Mouse (Mus musculus): ENCODE results near the gene Olfr434. TPM values are rescaled to one million over a fixed set of nuclear protein-coding genes. Genes with fewer than 3 reads are reported as not detected.
A peak's percentile ranks its signal among the peaks of the same experiment; 100 is the strongest.

The Olfr434 gene
- polyA plus RNA-seq, 1 experiment from 2014 or later: not detected

- no peaks in the 10 kb centered on the region for H3K9me3 ChIP-seq
- WGBS: 52% methylated on average over 3 of the region's 3 CpGs
- no peak overlapping the region for H3K9ac ChIP-seq
- no peak overlapping the region for H3K4me3 ChIP-seq
- no peaks in the 10 kb centered on the region for H3K4me1 ChIP-seq
- no peaks in the 10 kb centered on the region for H3K27me3 ChIP-seq
- no peak overlapping the region for H3K4me2 ChIP-seq
- ATAC-seq (ENCODE audit: insufficient number of reproducible peaks, insufficient read depth, low FRiP score, low TSS enrichment, low read depth): no peak
- H3K36me3 ChIP-seq: no peaks in the 10 kb centered on the region
- H3K27ac ChIP-seq: no peak overlapping the region
Measured at GRCm38 (mm10) chr6:43247396-43247795, 34.6 kb downstream of the Olfr434 start.

- Histone ChIP-seq H3K4me1 (no peaks in the 10 kb centered on the region), H3K36me3 (no peaks in the 10 kb centered on the region), H3K9ac (no peak overlapping the region), H3K9me3 (no peaks in the 10 kb centered on the region), H3K27me3 (no peaks in the 10 kb centered on the region), H3K4me3 (no peak overlapping the region), H3K27ac (no peak overlapping the region), H3K4me2 (no peak overlapping the region)
- ATAC-seq (ENCODE audit: insufficient number of reproducible peaks, insufficient read depth, low FRiP score, low TSS enrichment, low read depth): no peak
- 82% methylated on average over 1 of the region's 1 CpGs for WGBS
Measured at GRCm38 (mm10) chr6:43252994-43253393, 40.2 kb downstream of the Olfr434 start.

- H3K9me3 ChIP-seq: no peaks in the 10 kb centered on the region
- no peaks in the 10 kb centered on the region for H3K4me1 ChIP-seq
- no peak overlapping the region for H3K9ac ChIP-seq
- ATAC-seq (ENCODE audit: insufficient number of reproducible peaks, insufficient read depth, low FRiP score, low TSS enrichment, low read depth): no peak
- H3K36me3 ChIP-seq: no peaks in the 10 kb centered on the region
- no peaks in the 10 kb centered on the region for H3K27me3 ChIP-seq
- H3K4me2 ChIP-seq: no peak overlapping the region
- 64% methylated on average over 7 of the region's 7 CpGs for WGBS
- no peak overlapping the region for H3K4me3 ChIP-seq
- H3K27ac ChIP-seq: no peak overlapping the region
Measured at GRCm38 (mm10) chr6:43254193-43254926, 41.5 kb downstream of the Olfr434 start.

GRCm38 (mm10) chr6:43260756-43261155, 47.9 kb downstream of the Olfr434 start:
- Histone ChIP-seq H3K9me3 (no peaks in the 10 kb centered on the region), H3K4me1 (no peaks in the 10 kb centered on the region), H3K4me2 (no peak overlapping the region), H3K36me3 (no peaks in the 10 kb centered on the region), H3K27ac (no peak overlapping the region), H3K4me3 (no peak overlapping the region), H3K27me3 (0 out of 2 replicates have a peak, but pooled peaks cover 7% of the 10 kb centered on the region), H3K9ac (no peak overlapping the region)
- ATAC-seq (ENCODE audit: insufficient number of reproducible peaks, insufficient read depth, low FRiP score, low TSS enrichment, low read depth): no peak
- WGBS: 72% methylated on average over 2 of the region's 2 CpGs

GRCm38 (mm10) chr6:43265363-43266041, 52.7 kb downstream of the Olfr434 start, which contains the start of gene Arhgef5:
Gene Arhgef5 (plus strand): TSS chr6:43265582.
- Histone ChIP-seq H3K9me3 (no peaks in the 10 kb centered on the region), H3K4me3 (peak within 1 kb of the TSS; percentile 64), H3K4me2 (peak within 1 kb of the TSS; percentile 85), H3K4me1 (peaks cover 7% of the 10 kb centered on the region), H3K27ac (peak within 1 kb of the TSS; percentile 44; the same call in 1 of the 2 replicates), H3K27me3 (peaks cover 18% of the 10 kb centered on the region), H3K36me3 (no peaks in the 10 kb centered on the region), H3K9ac (peak within 1 kb of the TSS; percentile 79)
- under 1% methylated on average over 47 of the region's 48 CpGs for WGBS
- peak; percentile 81 for ATAC-seq (ENCODE audit: insufficient number of reproducible peaks, insufficient read depth, low FRiP score, low TSS enrichment, low read depth)

GRCm38 (mm10) chr6:43266356-43266755, 53.5 kb downstream of the Olfr434 start:
- peak overlapping the region; percentile 64 for H3K4me3 ChIP-seq
- peaks cover 7% of the 10 kb centered on the region for H3K4me1 ChIP-seq
- peaks cover 18% of the 10 kb centered on the region for H3K27me3 ChIP-seq
- 4% methylated on average over 8 of the region's 8 CpGs for WGBS
- H3K9ac ChIP-seq: peak overlapping the region; percentile 79
- no peaks in the 10 kb centered on the region for H3K36me3 ChIP-seq
- peak overlapping the region; percentile 85 for H3K4me2 ChIP-seq
- ATAC-seq (ENCODE audit: insufficient number of reproducible peaks, insufficient read depth, low FRiP score, low TSS enrichment, low read depth): no peak
- H3K9me3 ChIP-seq: no peaks in the 10 kb centered on the region
- peak overlapping the region; percentile 44; the same call in 1 of the 2 replicates for H3K27ac ChIP-seq

Other genes starting within 250 kb of the Olfr434 start
- not detected in 2 replicates for gene Olfr441, start 106.7 kb upstream of the Olfr434 start, polyA plus RNA-seq (2015; fragmentation: Nextera tagmentation; extraction: Ambion mirVana)
- not detected in 2 replicates for gene Olfr237-ps1, start 66.5 kb upstream of the Olfr434 start, polyA plus RNA-seq (2015; fragmentation: Nextera tagmentation; extraction: Ambion mirVana)
- not detected in 2 replicates for gene Olfr437, start 49.7 kb upstream of the Olfr434 start, polyA plus RNA-seq (2015; fragmentation: Nextera tagmentation; extraction: Ambion mirVana)
- gene Olfr13, start 40.9 kb upstream of the Olfr434 start, polyA plus RNA-seq (2015; fragmentation: Nextera tagmentation; extraction: Ambion mirVana): not detected in 2 replicates
- 0.19 TPM in 1 of 2 replicates, not detected in the other for gene Olfr435, start 15.9 kb upstream of the Olfr434 start, polyA plus RNA-seq (2015; fragmentation: Nextera tagmentation; extraction: Ambion mirVana)
- gene Olfr47, start 18.5 kb downstream of the Olfr434 start, polyA plus RNA-seq (2015; fragmentation: Nextera tagmentation; extraction: Ambion mirVana): not detected in 2 replicates
- 10.2 and 12.2 TPM in 2 replicates for gene Arhgef5, start 52.6 kb downstream of the Olfr434 start, polyA plus RNA-seq (2015; fragmentation: Nextera tagmentation; extraction: Ambion mirVana)
- 0.26 TPM in 1 of 2 replicates, not detected in the other for gene Nobox, start 96.5 kb downstream of the Olfr434 start, polyA plus RNA-seq (2015; fragmentation: Nextera tagmentation; extraction: Ambion mirVana)

Measured in embryonic facial prominence, embryonic 13.5 days (tissue).